Mouse (Mus musculus) heart, postnatal 0 days (tissue): ENCODE data around the gene Slc36a3. TPM values are rescaled to one million over a fixed set of nuclear protein-coding genes. Genes with fewer than 3 reads are reported as not detected.

Experiments
- ATAC-seq: fragments of 200-750 bp; cut with Nextera tagmentation; 2 replicates; pipeline ENCODE4 v1.8.0; 2017; ENCODE audit warnings: low read depth, moderate number of reproducible peaks, moderate library complexity; ENCODE audit not compliant: insufficient read depth
- DNase-seq: peaks from one replicate; pipeline ENCODE4 v3.0.0-alpha.2; 2016; ENCODE audit warnings: low spot score
- H3K27ac ChIP-seq: fragments of 300-500 bp; sonication (generic); 2 replicates; pipeline ENCODE4 v1.5.1; 2014; ENCODE audit warnings: low read depth, mild to moderate bottlenecking
- H3K27me3 ChIP-seq: fragments of 300-500 bp; sonication (generic); 2 replicates; pipeline ENCODE4 v1.6.1; 2014; ENCODE audit warnings: low read length, mixed read lengths; ENCODE audit not compliant: control insufficient read depth, insufficient read depth
- H3K36me3 ChIP-seq: fragments of 300-500 bp; sonication (generic); replicated peaks from 2 replicates; pipeline ENCODE4 v1.6.1; 2014; ENCODE audit warnings: low read length, mixed read lengths; ENCODE audit not compliant: control insufficient read depth, insufficient read depth
- H3K4me1 ChIP-seq: fragments of 300-500 bp; sonication (generic); 2 replicates; pipeline ENCODE4 v1.6.1; 2014; ENCODE audit warnings: antibody characterized with exemption; ENCODE audit not compliant: control insufficient read depth, insufficient read depth
- H3K4me2 ChIP-seq: fragments of 300-500 bp; sonication (generic); 2 replicates; pipeline ENCODE4 v1.6.1; 2014; ENCODE audit warnings: low read depth, mild to moderate bottlenecking, low read length, moderate library complexity
- H3K4me3 ChIP-seq: fragments of 300-500 bp; sonication (generic); 2 replicates; pipeline ENCODE4 v1.5.1; 2014; ENCODE audit warnings: low read depth, low read length
- H3K9ac ChIP-seq: fragments of 300-500 bp; sonication (generic); replicated peaks from 2 replicates; pipeline ENCODE4 v1.6.1; 2014; ENCODE audit warnings: low read depth, low read length, mixed read lengths
- H3K9me3 ChIP-seq: fragments of 300-500 bp; sonication (generic); replicated peaks from 2 replicates; pipeline ENCODE4 v1.6.1; 2016; ENCODE audit warnings: low read length; ENCODE audit not compliant: control insufficient read depth
- CTCF ChIP-seq: IDR thresholded peaks from 2 replicates; pipeline ENCODE4 v1.5.1; 2016; ENCODE audit warnings: antibody characterized with exemption, control low read depth, low read depth
- EP300 ChIP-seq: IDR thresholded peaks from 2 replicates; pipeline ENCODE4 v1.6.1; 2016; ENCODE audit warnings: antibody characterized with exemption, low read depth
- WGBS: fragments of 180-500 bp; shearing (Covaris S2); extraction: QIAGEN DNeasy Blood & Tissue Kit; methylation state at CpG from one replicate; pipeline ENCODE4 v1.1.7; 2014; 5-methylcytosine and 5-hydroxymethylcytosine counted together
- polyA plus RNA-seq: library from polyadenylated mRNA; unstranded; fragments of >200 nt; fragmentation: Nextera tagmentation; extraction: Ambion mirVana; gene quantifications from 2 replicates; pipeline ENCODE4 v1.2.1, GENCODE M21; 2015
- total RNA-seq: library from RNA; depleted of rRNA; stranded (reverse); fragments of >200 nt; gene quantifications from 2 replicates; pipeline ENCODE4 v1.2.3, GENCODE M21; 2014; ENCODE audit warnings: low replicate concordance

The Slc36a3 gene
- total and polyA plus RNA-seq, 2 experiments from 2014 or later, result not detected

DNA sequence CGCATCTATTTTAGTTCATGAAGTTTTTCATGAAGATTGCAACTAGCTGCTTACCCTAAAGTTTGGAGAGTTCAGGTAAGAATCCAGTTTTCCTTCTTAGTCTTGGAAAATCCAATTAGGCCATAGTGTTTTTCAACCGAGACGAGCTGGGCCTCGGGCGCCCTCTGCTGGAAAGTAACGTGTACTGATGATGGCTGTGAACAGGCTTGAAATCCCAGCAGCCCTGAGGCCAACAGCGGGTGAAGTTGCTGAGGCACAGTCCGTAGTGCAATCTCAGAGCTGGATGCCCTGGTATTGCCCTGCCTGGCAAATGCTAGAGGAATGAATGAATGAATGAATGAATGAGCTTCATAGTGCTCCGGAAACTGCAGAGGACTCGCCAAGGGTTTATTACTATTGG, 64.5 kb downstream of the Slc36a3 start:
- 4% methylated on average over 10 of the region's 10 CpGs for WGBS
- H3K4me2 ChIP-seq, result no peak overlapping the region
- peak overlapping the region; percentile 17; the same call in 1 of the 2 replicates for H3K27ac ChIP-seq
- DNase-seq (peak; percentile 81), ATAC-seq (peak; percentile 19; the same call in 1 of the 2 replicates)
- no peaks in the 10 kb centered on the region for H3K27me3 ChIP-seq
- H3K36me3 ChIP-seq, result no peaks in the 10 kb centered on the region
- no peak overlapping the region for H3K9ac ChIP-seq
- no peak for TF ChIP-seq EP300
- peak; percentile 95 for TF ChIP-seq CTCF
- H3K4me1 ChIP-seq, result peaks cover 6% of the 10 kb centered on the region; the same call in 1 of the 2 replicates
- H3K4me3 ChIP-seq, result no peak overlapping the region
- H3K9me3 ChIP-seq, result no peaks in the 10 kb centered on the region; the same call in 1 of the 2 replicates

DNA sequence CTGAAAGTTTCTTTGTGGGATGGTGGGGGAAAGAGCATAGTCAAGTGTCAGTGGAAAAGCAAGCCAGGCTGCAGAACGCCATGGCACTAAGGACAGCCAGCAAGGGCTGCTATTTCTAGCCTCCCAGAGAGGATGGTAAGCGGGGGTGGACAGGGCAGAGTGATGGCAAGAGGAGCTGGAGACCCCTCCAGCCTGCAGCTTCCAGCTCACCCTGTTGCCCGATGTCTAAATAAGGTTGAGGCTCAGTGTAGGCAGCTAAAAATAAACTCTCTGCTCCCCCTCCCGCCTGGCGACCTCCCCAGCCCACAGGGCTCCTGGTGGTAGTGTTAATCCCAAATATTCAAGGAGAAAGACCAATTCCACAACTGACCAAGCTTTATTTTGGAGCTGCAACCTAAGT, 66.1 kb downstream of the Slc36a3 start:
- Histone ChIP-seq H3K4me1 (peaks cover 6% of the 10 kb centered on the region; the same call in 1 of the 2 replicates), H3K27ac (peak overlapping the region; percentile 94), H3K36me3 (no peaks in the 10 kb centered on the region), H3K4me3 (no peak overlapping the region), H3K9me3 (no peaks in the 10 kb centered on the region; the same call in 1 of the 2 replicates), H3K4me2 (no peak overlapping the region), H3K9ac (no peak overlapping the region), H3K27me3 (no peaks in the 10 kb centered on the region)
- WGBS, result 18% methylated on average over 5 of the region's 5 CpGs
- peak; percentile 92 for ATAC-seq
- DNase-seq, result peak; percentile 84
- no peak for TF ChIP-seq CTCF
- TF ChIP-seq EP300, result no peak

DNA sequence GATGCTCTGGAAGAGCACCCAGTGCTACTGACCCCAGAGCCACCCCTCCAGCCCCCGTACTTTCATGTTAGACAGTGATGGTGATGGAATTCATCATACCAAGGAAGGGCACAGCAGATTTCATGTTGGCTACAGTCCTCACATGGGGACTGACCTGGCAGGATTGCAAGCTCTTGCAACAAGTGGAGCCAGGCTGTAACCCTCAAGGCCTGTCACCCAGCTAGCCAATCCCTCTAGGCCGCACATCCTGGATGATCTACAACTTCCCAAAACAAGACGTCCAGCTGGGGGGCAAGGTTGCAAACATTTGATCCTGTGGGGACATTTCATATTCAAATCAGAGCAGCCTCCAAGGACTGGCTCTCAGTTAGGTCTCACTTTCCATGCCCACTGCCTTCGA, 66.9 kb downstream of the Slc36a3 start:
- H3K27me3 ChIP-seq, result no peaks in the 10 kb centered on the region
- WGBS, result 39% methylated on average over 4 of the region's 4 CpGs
- ATAC-seq, result no peak
- TF ChIP-seq EP300 (no peak), CTCF (no peak)
- peaks cover 6% of the 10 kb centered on the region; the same call in 1 of the 2 replicates for H3K4me1 ChIP-seq
- no peak overlapping the region for H3K4me2 ChIP-seq
- H3K9ac ChIP-seq, result no peak overlapping the region
- H3K27ac ChIP-seq, result peak overlapping the region; percentile 94
- H3K9me3 ChIP-seq, result peaks cover 3% of the 10 kb centered on the region; the same call in 1 of the 2 replicates
- H3K4me3 ChIP-seq, result no peak overlapping the region
- no peaks in the 10 kb centered on the region for H3K36me3 ChIP-seq
- no peak for DNase-seq

DNA sequence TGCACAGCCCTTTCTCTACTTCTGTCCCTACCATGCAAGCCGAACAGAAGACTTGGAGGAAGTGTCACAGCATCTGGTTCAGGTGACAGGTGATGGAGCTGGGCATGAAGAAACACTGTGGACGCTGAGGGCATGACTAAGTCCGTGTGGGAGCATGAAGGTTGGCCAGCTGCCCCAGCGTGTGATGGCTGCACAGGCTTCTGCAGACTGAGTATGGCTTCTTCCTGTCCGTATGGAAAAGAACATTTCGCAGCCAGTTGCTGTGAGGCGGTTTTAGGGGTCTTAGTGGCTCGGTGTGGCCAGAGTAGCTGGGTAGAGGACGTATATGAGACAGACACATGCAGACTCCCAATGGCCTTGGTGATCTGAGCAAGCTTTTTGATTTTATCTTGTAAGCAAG, 70.3 kb downstream of the Slc36a3 start:
- H3K4me2 ChIP-seq, result no peak overlapping the region

DNA sequence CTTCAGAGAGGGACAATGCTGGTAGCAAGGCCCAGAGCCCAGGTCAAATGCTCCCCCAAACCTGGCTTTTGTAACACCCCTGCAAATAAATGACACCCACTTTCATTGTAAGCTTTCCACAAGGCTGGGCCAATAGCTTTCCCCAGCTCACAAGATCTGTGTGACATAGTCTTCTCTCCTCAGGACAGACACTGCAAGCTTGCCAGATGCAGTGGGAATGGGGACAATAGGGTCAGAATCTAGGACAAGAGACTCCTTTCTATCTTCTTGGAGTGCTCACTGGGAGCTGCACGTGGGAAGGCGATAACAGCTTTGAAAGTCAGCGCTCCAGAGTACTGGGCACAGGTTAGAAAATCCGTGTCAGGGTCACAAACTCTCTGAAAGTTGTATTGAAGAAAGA, 72.3 kb downstream of the Slc36a3 start:
- DNase-seq (no peak), ATAC-seq (no peak)
- TF ChIP-seq EP300, result no peak
- no peak for TF ChIP-seq CTCF
- WGBS, result 50% methylated on average over 4 of the region's 4 CpGs
- Histone ChIP-seq H3K4me3 (no peak overlapping the region), H3K9me3 (peaks cover 3% of the 10 kb centered on the region; the same call in 1 of the 2 replicates), H3K36me3 (no peaks in the 10 kb centered on the region), H3K4me2 (no peak overlapping the region), H3K27me3 (no peaks in the 10 kb centered on the region), H3K4me1 (peaks cover 36% of the 10 kb centered on the region), H3K9ac (no peak overlapping the region), H3K27ac (peak overlapping the region; percentile 95; the same call in 1 of the 2 replicates)

More for the DNA sequence above, 70.3 kb downstream of the Slc36a3 start:
- no peak for TF ChIP-seq CTCF
- no peak for TF ChIP-seq EP300
- H3K27me3 ChIP-seq, result no peaks in the 10 kb centered on the region
- no peak for DNase-seq
- no peak overlapping the region for H3K4me3 ChIP-seq
- peaks cover 27% of the 10 kb centered on the region for H3K4me1 ChIP-seq
- H3K9me3 ChIP-seq, result peaks cover 3% of the 10 kb centered on the region; the same call in 1 of the 2 replicates
- H3K36me3 ChIP-seq, result no peaks in the 10 kb centered on the region
- WGBS, result 94% methylated on average over 9 of the region's 9 CpGs
- no peak overlapping the region for H3K9ac ChIP-seq
- ATAC-seq, result no peak
- H3K27ac ChIP-seq, result no peak overlapping the region

DNA sequence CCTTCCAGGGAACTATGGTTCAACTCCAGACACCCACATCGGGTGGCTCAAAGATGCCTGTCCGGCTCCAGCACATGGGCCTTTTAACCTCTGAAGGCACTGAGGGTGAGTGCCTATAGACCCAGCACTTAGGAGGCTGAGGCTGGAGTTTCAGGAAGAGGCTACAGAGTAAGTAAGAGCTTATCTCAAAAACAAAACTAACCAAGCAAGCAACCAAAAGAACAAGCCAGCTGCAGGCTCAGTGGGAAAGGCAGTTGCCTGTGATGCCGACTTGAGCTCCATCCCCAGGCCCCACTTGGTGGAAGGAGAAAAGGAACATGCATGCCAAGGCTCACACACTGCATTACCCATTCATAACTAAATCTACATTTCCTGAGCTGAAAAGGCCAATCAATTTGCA, 73.0 kb downstream of the Slc36a3 start:
- no peak for TF ChIP-seq EP300
- TF ChIP-seq CTCF, result no peak
- no peak for DNase-seq
- Histone ChIP-seq H3K9me3 (peaks cover 3% of the 10 kb centered on the region; the same call in 1 of the 2 replicates), H3K4me3 (0 out of 2 replicates have a peak overlapping the region, but pooled peaks have one; percentile 54), H3K9ac (peak overlapping the region; percentile 66), H3K4me1 (peaks cover 37% of the 10 kb centered on the region), H3K36me3 (no peaks in the 10 kb centered on the region), H3K4me2 (peak overlapping the region; percentile 89), H3K27me3 (no peaks in the 10 kb centered on the region), H3K27ac (peak overlapping the region; percentile 95)
- WGBS, result 27% methylated on average over 3 of the region's 3 CpGs
- ATAC-seq, result no peak
